Mouse (Mus musculus): ENCODE measurements around the gene Slc5a6.

- TF ChIP-seq CTCF (conservative IDR thresholded peaks at IDR 0.05 in 1 of 2, IDR thresholded peaks at IDR 0.05 in 1 of 2; ENCODE audit: low read depth in 2 of 2, low read length in 2 of 2) (peak in 1 of 2 experiments; percentile 14; a peak in 1 of 4 replicates), POLR2A (IDR thresholded peaks at IDR 0.05; ENCODE audit: low read depth, low read length) (no peak), EP300 (IDR thresholded peaks at IDR 0.05; ENCODE audit: low read length) (no peak), TBP (conservative IDR thresholded peaks at IDR 0.05; ENCODE audit: low read depth, low read length) (no peak), MAFK (IDR thresholded peaks at IDR 0.05; ENCODE audit: insufficient replicate concordance, low read length) (no peak)
These were observed 1.7 kb upstream of the Slc5a6 start for GRCm38 (mm10) chr5:31050427-31050826.

All from CH12.LX (cell line).